Mouse (Mus musculus) midbrain, embryonic 12.5 days (tissue): Measurements from ENCODE around the gene Exoc6b. TPM values are rescaled to one million over a fixed set of nuclear protein-coding genes. Genes with fewer than 3 reads are reported as not detected.

Experiments
- ATAC-seq: fragments of 200-750 bp; cut with Nextera tagmentation; 2 replicates; pipeline ENCODE4 v1.8.0; 2017; ENCODE audit warnings: low read depth, moderate TSS enrichment, moderate library complexity; ENCODE audit not compliant: low FRiP score
- H3K27ac ChIP-seq: fragments of 300-500 bp; sonication (generic); replicated peaks from 2 replicates; pipeline ENCODE4 v1.5.1; 2016; ENCODE audit warnings: mild to moderate bottlenecking
- H3K27me3 ChIP-seq: fragments of 300-500 bp; sonication (generic); 2 replicates; pipeline ENCODE4 v1.6.1; 2016; ENCODE audit warnings: mild to moderate bottlenecking
- H3K36me3 ChIP-seq: fragments of 300-500 bp; sonication (generic); 2 replicates; pipeline ENCODE4 v1.6.1; 2016
- H3K4me1 ChIP-seq: fragments of 300-500 bp; sonication (generic); 2 replicates; pipeline ENCODE4 v1.6.1; 2016
- H3K4me2 ChIP-seq: fragments of 300-500 bp; sonication (generic); replicated peaks from 2 replicates; pipeline ENCODE4 v1.6.1; 2016; ENCODE audit warnings: mild to moderate bottlenecking, moderate library complexity
- H3K4me3 ChIP-seq: fragments of 300-500 bp; sonication (generic); 2 replicates; pipeline ENCODE4 v1.5.1; 2016; ENCODE audit warnings: mild to moderate bottlenecking
- H3K9ac ChIP-seq: fragments of 300-500 bp; sonication (generic); replicated peaks from 2 replicates; pipeline ENCODE4 v1.6.1; 2016; ENCODE audit warnings: mild to moderate bottlenecking, moderate library complexity
- H3K9me3 ChIP-seq: fragments of 300-500 bp; sonication (generic); 2 replicates; pipeline ENCODE4 v1.6.1; 2016; ENCODE audit warnings: mild to moderate bottlenecking
- WGBS: fragments of 180-500 bp; shearing (Covaris S2); methylation state at CpG from one replicate; pipeline ENCODE4 v1.1.7; 2016; 5-methylcytosine and 5-hydroxymethylcytosine counted together
- polyA plus RNA-seq: library from polyadenylated mRNA; unstranded; fragments of >200 nt; fragmentation: Nextera tagmentation; extraction: Ambion mirVana; gene quantifications from 2 replicates; pipeline ENCODE4 v1.2.1, GENCODE M21; 2016

Gene Exoc6b
- polyA plus RNA-seq, 1 experiment from 2014 or later, result 47.7 TPM

- peak overlapping the region; percentile 21 for H3K4me3 ChIP-seq
- H3K9ac ChIP-seq, result no peak overlapping the region
- peak; percentile 75 for ATAC-seq
- peak overlapping the region; percentile 44 for H3K4me2 ChIP-seq
- WGBS, result 24% methylated on average over 25 of the region's 25 CpGs
- no peak overlapping the region for H3K27ac ChIP-seq
- H3K36me3 ChIP-seq, result no peaks in the 10 kb centered on the region
- peaks cover 16% of the 10 kb centered on the region for H3K4me1 ChIP-seq
- H3K27me3 ChIP-seq, result peaks cover 67% of the 10 kb centered on the region
- H3K9me3 ChIP-seq, result no peaks in the 10 kb centered on the region
These were observed 495.2 kb downstream of the Exoc6b start for GRCm38 (mm10) chr6:84573905-84574660.

GRCm38 (mm10) chr6:84570039-84570438 is 499.3 kb downstream of the Exoc6b start:
- WGBS, result 55% methylated on average over 3 of the region's 3 CpGs
- Histone ChIP-seq H3K36me3 (no peaks in the 10 kb centered on the region), H3K27me3 (peaks cover 27% of the 10 kb centered on the region), H3K9ac (no peak overlapping the region), H3K4me2 (no peak overlapping the region), H3K9me3 (no peaks in the 10 kb centered on the region), H3K4me3 (no peak overlapping the region), H3K4me1 (peaks cover 16% of the 10 kb centered on the region), H3K27ac (no peak overlapping the region)
- ATAC-seq, result no peak

GRCm38 (mm10) chr6:84569590-84569989 is 499.7 kb downstream of the Exoc6b start:
- H3K4me3 ChIP-seq, result no peak overlapping the region

GRCm38 (mm10) chr6:84568880-84569279 is 500.4 kb downstream of the Exoc6b start:
- no peak for ATAC-seq
- peaks cover 12% of the 10 kb centered on the region for H3K4me1 ChIP-seq
- no peak overlapping the region for H3K4me3 ChIP-seq
- no peak overlapping the region for H3K4me2 ChIP-seq
- no peaks in the 10 kb centered on the region for H3K36me3 ChIP-seq
- H3K27ac ChIP-seq, result no peak overlapping the region
- peaks cover 16% of the 10 kb centered on the region; the same call in 1 of the 2 replicates for H3K27me3 ChIP-seq
- H3K9ac ChIP-seq, result no peak overlapping the region
- WGBS, result 81% methylated on average over 6 of the region's 6 CpGs
- H3K9me3 ChIP-seq, result no peaks in the 10 kb centered on the region

More at GRCm38 (mm10) chr6:84569590-84569989, 499.7 kb downstream of the Exoc6b start:
- no peak for ATAC-seq
- no peaks in the 10 kb centered on the region for H3K36me3 ChIP-seq
- H3K9me3 ChIP-seq, result no peaks in the 10 kb centered on the region
- H3K9ac ChIP-seq, result no peak overlapping the region
- H3K4me2 ChIP-seq, result no peak overlapping the region
- peaks cover 23% of the 10 kb centered on the region for H3K27me3 ChIP-seq
- H3K27ac ChIP-seq, result no peak overlapping the region
- H3K4me1 ChIP-seq, result peaks cover 16% of the 10 kb centered on the region

Other genes with a start within 250 kb of the Exoc6b start
- 24.6 and 33.4 TPM in 2 replicates for gene Spr, start 68.3 kb upstream of the Exoc6b start, polyA plus RNA-seq
- gene Emx1, start 117.9 kb upstream of the Exoc6b start, polyA plus RNA-seq, result 3.3 and 7.9 TPM in 2 replicates